Mouse (Mus musculus) lung, adult 2 months (tissue): ENCODE data around the gene Arhgap23. TPM values are rescaled to one million over a fixed set of nuclear protein-coding genes. Genes with fewer than 3 reads are reported as not detected.

Source experiments
- DNase-seq: peaks from one replicate; pipeline ENCODE4 v3.0.0; 2022
- H3K4me1 ChIP-seq: fragments of 200-500 bp; 2 replicates; pipeline ENCODE4 v1.6.1; 2011; ENCODE audit warnings: low read length; ENCODE audit not compliant: control insufficient read depth, insufficient read depth
- H3K4me3 ChIP-seq: fragments of 200-500 bp; replicated peaks from 2 replicates; pipeline ENCODE3; 2011; ENCODE audit warnings: low read depth, mild to moderate bottlenecking, control low read depth, low read length; ENCODE audit errors: extremely low read depth
- CTCF ChIP-seq: fragments of 200-500 bp; IDR thresholded peaks from 2 replicates; pipeline ENCODE4 v1.5.1; 2011; ENCODE audit warnings: mild to moderate bottlenecking, low read length, control low read depth; ENCODE audit not compliant: insufficient read depth
- POLR2A ChIP-seq: fragments of 200-500 bp; IDR thresholded peaks from 2 replicates; pipeline ENCODE4 v1.6.1; 2011; ENCODE audit warnings: low read depth, mild to moderate bottlenecking, control low read depth, low read length, borderline replicate concordance; ENCODE audit errors: extremely low read depth
- WGBS: fragments of 180-500 bp; shearing (Covaris S2); methylation state at CpG from one replicate; pipeline ENCODE4 v1.1.7; 2018; 5-methylcytosine and 5-hydroxymethylcytosine counted together
- polyA plus RNA-seq: library from polyadenylated mRNA; depleted of rRNA; stranded (reverse); fragments of >200 nt; gene quantifications from 2 replicates; pipeline ENCODE4 v1.2.3, GENCODE M21; 2012

Gene Arhgap23
- polyA plus RNA-seq, 1 experiment = 74.3 TPM

- TF ChIP-seq CTCF (no peak), POLR2A (no peak)
- Histone ChIP-seq H3K4me3 (peak overlapping the region; percentile 59), H3K4me1 (peaks cover 7% of the 10 kb centered on the region)
- DNase-seq = peak; percentile 44
- WGBS = 0% methylated on average over 56 of the region's 61 CpGs
Observed at GRCm38 (mm10) chr11:97404184-97404760, 11.1 kb upstream of the Arhgap23 start.

- WGBS = 2% methylated on average over 11 of the region's 11 CpGs
- no peak for DNase-seq
- H3K4me3 ChIP-seq = peak overlapping the region; percentile 59
- H3K4me1 ChIP-seq = peaks cover 7% of the 10 kb centered on the region
- no peak for TF ChIP-seq POLR2A
- no peak for TF ChIP-seq CTCF
Observed at GRCm38 (mm10) chr11:97404761-97405190, 10.6 kb upstream of the Arhgap23 start.

GRCm38 (mm10) chr11:97406094-97406951, 9.0 kb upstream of the Arhgap23 start:
- no peak for DNase-seq
- H3K4me3 ChIP-seq = no peak overlapping the region
- TF ChIP-seq POLR2A (no peak), CTCF (no peak)
- H3K4me1 ChIP-seq = peaks cover 7% of the 10 kb centered on the region
- WGBS = 70% methylated on average over 10 of the region's 10 CpGs

- WGBS = 76% methylated on average over 3 of the region's 3 CpGs
- TF ChIP-seq POLR2A = no peak
- TF ChIP-seq CTCF = no peak
- H3K4me3 ChIP-seq = no peak overlapping the region
- peaks cover 7% of the 10 kb centered on the region for H3K4me1 ChIP-seq
- no peak for DNase-seq
Observed at GRCm38 (mm10) chr11:97407456-97407855, 7.9 kb upstream of the Arhgap23 start.

GRCm38 (mm10) chr11:97408171-97408570, 7.2 kb upstream of the Arhgap23 start:
- peaks cover 7% of the 10 kb centered on the region for H3K4me1 ChIP-seq
- TF ChIP-seq POLR2A (no peak), CTCF (peak; percentile 52)
- 2% methylated on average over 6 of the region's 6 CpGs for WGBS
- no peak overlapping the region for H3K4me3 ChIP-seq
- peak; percentile 76 for DNase-seq

GRCm38 (mm10) chr11:97410958-97411357, 4.4 kb upstream of the Arhgap23 start:
- 83% methylated on average over 4 of the region's 4 CpGs for WGBS

GRCm38 (mm10) chr11:97412117-97412516, 3.2 kb upstream of the Arhgap23 start:
- DNase-seq = peak; percentile 36
- H3K4me1 ChIP-seq = peaks cover 2% of the 10 kb centered on the region; the same call in 1 of the 2 replicates
- TF ChIP-seq CTCF = no peak
- H3K4me3 ChIP-seq = no peak overlapping the region
- 23% methylated on average over 3 of the region's 3 CpGs for WGBS

More at GRCm38 (mm10) chr11:97410958-97411357, 4.4 kb upstream of the Arhgap23 start:
- Histone ChIP-seq H3K4me3 (no peak overlapping the region), H3K4me1 (no peaks in the 10 kb centered on the region)
- no peak for TF ChIP-seq POLR2A
- no peak for TF ChIP-seq CTCF
- DNase-seq = no peak

GRCm38 (mm10) chr11:97412808-97413347, 2.5 kb upstream of the Arhgap23 start:
- TF ChIP-seq CTCF = no peak
- no peak for TF ChIP-seq POLR2A
- no peak for DNase-seq
- H3K4me3 ChIP-seq = no peak overlapping the region
- H3K4me1 ChIP-seq = peaks cover 2% of the 10 kb centered on the region; the same call in 1 of the 2 replicates
- 54% methylated on average over 10 of the region's 10 CpGs for WGBS

- peak; percentile 64 for DNase-seq
- whole genome bisulfite sequencing = 1% methylated on average over 49 of the region's 49 CpGs
- no peak for TF ChIP-seq POLR2A
- Histone ChIP-seq H3K4me3 (peak overlapping the region; percentile 69), H3K4me1 (peaks cover 2% of the 10 kb centered on the region; the same call in 1 of the 2 replicates)
Observed at GRCm38 (mm10) chr11:97415712-97416636, 641 bp downstream of the Arhgap23 start.
